Mouse (Mus musculus) lung, postnatal 0 days (tissue): ENCODE measurements around the gene Ptpra. TPM values are rescaled to one million over a fixed set of nuclear protein-coding genes. Genes with fewer than 3 reads are reported as not detected.
A peak's percentile ranks its signal among the peaks of the same experiment; 100 is the strongest.

Experiments
- ATAC-seq: fragments of 200-750 bp; cut with Nextera tagmentation; 2 replicates; pipeline ENCODE4 v1.8.0; 2017; ENCODE audit warnings: moderate library complexity
- DNase-seq: peaks from one replicate; pipeline ENCODE4 v3.0.0-alpha.2; 2016; ENCODE audit warnings: low spot score
- H3K27ac ChIP-seq: fragments of 300-500 bp; sonication (generic); 2 replicates; pipeline ENCODE4 v1.5.1; 2014; ENCODE audit warnings: antibody characterized with exemption, mild to moderate bottlenecking, low read length, mixed read lengths
- H3K27me3 ChIP-seq: fragments of 300-500 bp; sonication (generic); replicated peaks from 2 replicates; pipeline ENCODE4 v1.6.1; 2014; ENCODE audit warnings: low read length, mixed read lengths; ENCODE audit not compliant: insufficient read depth
- H3K36me3 ChIP-seq: fragments of 300-500 bp; sonication (generic); 2 replicates; pipeline ENCODE4 v1.6.1; 2014; ENCODE audit warnings: low read length, mixed read lengths; ENCODE audit not compliant: insufficient read depth
- H3K4me1 ChIP-seq: fragments of 300-500 bp; sonication (generic); 2 replicates; pipeline ENCODE4 v1.6.1; 2014; ENCODE audit warnings: antibody characterized with exemption, low read depth, low read length, mixed read lengths; ENCODE audit not compliant: insufficient read depth
- H3K4me2 ChIP-seq: fragments of 300-500 bp; sonication (generic); replicated peaks from 2 replicates; pipeline ENCODE4 v1.6.1; 2014; ENCODE audit warnings: low read depth, mild to moderate bottlenecking, low read length, moderate library complexity, mixed read lengths
- H3K4me3 ChIP-seq: fragments of 300-500 bp; sonication (generic); 2 replicates; pipeline ENCODE4 v1.5.1; 2014; ENCODE audit warnings: low read depth, low read length
- H3K9ac ChIP-seq: fragments of 300-500 bp; sonication (generic); replicated peaks from 2 replicates; pipeline ENCODE4 v1.6.1; 2014; ENCODE audit warnings: low read depth, mild to moderate bottlenecking
- H3K9me3 ChIP-seq: fragments of 300-500 bp; sonication (generic); 2 replicates; pipeline ENCODE4 v1.6.1; 2016; ENCODE audit warnings: low read length, mixed read lengths
- CTCF ChIP-seq: IDR thresholded peaks from 2 replicates; pipeline ENCODE4 v1.5.1; 2016; ENCODE audit warnings: antibody characterized with exemption, mild to moderate bottlenecking
- EP300 ChIP-seq: IDR thresholded peaks from 2 replicates; pipeline ENCODE4 v1.6.1; 2016; ENCODE audit warnings: antibody characterized with exemption, mild to moderate bottlenecking, control low read depth
- WGBS: fragments of 180-500 bp; shearing (Covaris S2); extraction: QIAGEN DNeasy Blood & Tissue Kit; methylation state at CpG from one replicate; pipeline ENCODE4 v1.1.7; 2014; 5-methylcytosine and 5-hydroxymethylcytosine counted together
- polyA plus RNA-seq: library from polyadenylated mRNA; unstranded; fragments of >200 nt; fragmentation: Nextera tagmentation; extraction: Ambion mirVana; gene quantifications from 2 replicates; pipeline ENCODE4 v1.2.1, GENCODE M21; 2015

Ptpra gene
- polyA plus RNA-seq, 1 experiment from 2014 or later, result 46.1 TPM

DNA sequence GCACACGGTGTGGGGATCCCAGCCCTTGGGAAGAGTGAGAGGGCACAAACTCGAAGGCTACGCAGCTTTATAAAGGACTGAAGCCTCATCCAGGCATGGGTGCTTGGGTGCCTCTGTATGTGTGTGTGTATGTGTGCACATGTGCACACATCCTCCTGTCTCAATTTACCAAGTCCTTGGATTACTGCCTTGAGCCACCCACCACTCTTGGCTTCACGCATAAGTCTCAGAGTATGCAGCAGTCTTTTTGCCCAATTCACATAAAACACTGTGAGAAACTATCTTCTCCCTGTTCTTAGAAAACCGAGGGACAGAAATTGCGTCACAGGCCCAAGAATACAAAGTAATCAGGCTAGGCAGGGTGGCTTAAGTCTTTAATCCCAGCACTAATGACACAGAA lies 135.9 kb downstream of the Ptpra start:
- H3K9me3 ChIP-seq, result no peaks in the 10 kb centered on the region
- no peak for DNase-seq
- H3K4me3 ChIP-seq, result no peak overlapping the region
- no peak for TF ChIP-seq EP300
- no peak for TF ChIP-seq CTCF
- no peaks in the 10 kb centered on the region; the same call in 1 of the 2 replicates for H3K36me3 ChIP-seq
- 77% methylated on average over 6 of the region's 6 CpGs for WGBS
- H3K27me3 ChIP-seq, result peaks cover 11% of the 10 kb centered on the region
- H3K9ac ChIP-seq, result no peak overlapping the region
- H3K27ac ChIP-seq, result no peak overlapping the region
- no peak overlapping the region for H3K4me2 ChIP-seq
- H3K4me1 ChIP-seq, result 0 out of 2 replicates have a peak, but pooled peaks cover 7% of the 10 kb centered on the region
- no peak for ATAC-seq

GRCm38 (mm10) chr2:130588373-130588772 lies 138.3 kb downstream of the Ptpra start:
- 0 out of 2 replicates have a peak, but pooled peaks cover 7% of the 10 kb centered on the region for H3K4me1 ChIP-seq
- no peak for ATAC-seq
- WGBS, result 55% methylated on average over 2 of the region's 2 CpGs
- no peaks in the 10 kb centered on the region; the same call in 1 of the 2 replicates for H3K36me3 ChIP-seq
- no peaks in the 10 kb centered on the region for H3K27me3 ChIP-seq
- TF ChIP-seq CTCF (no peak), EP300 (no peak)
- H3K9me3 ChIP-seq, result no peaks in the 10 kb centered on the region
- H3K4me3 ChIP-seq, result no peak overlapping the region
- no peak overlapping the region for H3K4me2 ChIP-seq
- H3K27ac ChIP-seq, result no peak overlapping the region
- no peak for DNase-seq
- H3K9ac ChIP-seq, result no peak overlapping the region

DNA sequence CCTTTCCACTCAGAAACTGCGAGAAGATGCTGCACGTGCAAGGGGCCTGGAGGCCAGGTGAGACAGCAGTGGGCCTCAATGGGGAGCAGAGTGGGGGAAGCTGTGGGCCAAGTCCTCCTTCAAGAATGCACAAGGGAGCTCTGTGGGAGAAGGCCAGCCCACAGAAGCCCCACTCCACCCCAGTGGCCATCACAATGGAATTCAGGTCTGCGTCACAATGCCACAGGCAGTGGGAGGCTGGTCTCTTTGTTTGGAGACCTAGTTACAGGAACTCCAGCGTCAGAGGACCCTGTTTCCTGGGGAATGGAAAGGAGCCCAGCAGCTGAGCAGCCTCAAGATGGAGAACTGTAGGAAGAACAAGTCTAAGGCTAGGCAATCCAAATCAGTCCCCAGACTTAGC lies 139.1 kb downstream of the Ptpra start:
- no peak for ATAC-seq
- 72% methylated on average over 4 of the region's 4 CpGs for WGBS
- TF ChIP-seq CTCF (no peak), EP300 (no peak)
- no peak overlapping the region for H3K4me2 ChIP-seq
- no peaks in the 10 kb centered on the region for H3K9me3 ChIP-seq
- 0 out of 2 replicates have a peak, but pooled peaks cover under 1% of the 10 kb centered on the region for H3K4me1 ChIP-seq
- no peak overlapping the region for H3K4me3 ChIP-seq
- no peaks in the 10 kb centered on the region for H3K27me3 ChIP-seq
- H3K9ac ChIP-seq, result no peak overlapping the region
- no peak for DNase-seq
- H3K27ac ChIP-seq, result no peak overlapping the region
- H3K36me3 ChIP-seq, result no peaks in the 10 kb centered on the region; the same call in 1 of the 2 replicates

DNA sequence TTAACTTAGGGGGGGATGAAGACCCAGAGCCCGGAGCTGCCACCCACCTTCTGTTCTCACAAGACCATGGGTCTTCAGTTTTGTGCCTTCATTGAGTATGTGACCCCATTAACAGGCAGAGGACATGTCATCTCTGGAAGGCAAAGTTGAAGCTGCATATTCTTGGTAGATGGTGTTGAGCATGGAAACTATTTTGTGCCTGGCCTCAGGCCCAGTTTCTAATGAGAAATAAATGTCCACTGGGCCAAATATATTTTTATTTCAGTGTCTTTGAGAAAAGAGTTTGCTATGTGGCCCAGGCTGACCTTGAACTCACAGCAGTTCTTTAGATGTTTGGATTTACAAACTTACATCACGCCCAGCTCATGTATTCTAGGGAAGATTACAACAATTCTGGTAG lies 139.7 kb downstream of the Ptpra start:
- no peak overlapping the region for H3K4me2 ChIP-seq
- 0 out of 2 replicates have a peak, but pooled peaks have one; percentile 14 for ATAC-seq

DNA sequence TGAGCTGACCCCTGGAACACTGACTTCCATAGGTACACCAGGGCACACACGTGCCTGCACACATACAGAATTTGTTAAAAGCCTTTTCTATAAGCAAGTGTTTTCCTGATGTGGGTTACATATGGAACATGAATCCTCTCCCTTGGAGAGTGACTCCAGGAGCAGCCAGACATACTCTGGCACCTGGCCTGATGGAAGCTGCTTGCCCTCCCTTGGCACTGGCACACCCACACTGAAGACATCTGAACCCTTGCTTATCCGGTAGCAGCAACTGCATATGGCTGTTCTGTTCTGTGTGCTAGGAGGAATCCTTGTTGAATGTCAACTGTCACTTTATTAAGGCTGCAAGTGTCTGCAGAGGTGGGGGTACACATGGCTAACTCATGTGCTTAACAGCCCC lies 140.9 kb downstream of the Ptpra start:
- 84% methylated on average over 2 of the region's 2 CpGs for WGBS
- H3K4me1 ChIP-seq, result no peaks in the 10 kb centered on the region
- H3K4me2 ChIP-seq, result no peak overlapping the region
- no peak for TF ChIP-seq CTCF
- TF ChIP-seq EP300, result no peak
- DNase-seq (no peak), ATAC-seq (no peak)
- no peak overlapping the region for H3K27ac ChIP-seq
- no peaks in the 10 kb centered on the region for H3K27me3 ChIP-seq
- no peak overlapping the region for H3K9ac ChIP-seq
- no peak overlapping the region for H3K4me3 ChIP-seq
- no peaks in the 10 kb centered on the region; the same call in none of the 2 replicates for H3K36me3 ChIP-seq
- no peaks in the 10 kb centered on the region for H3K9me3 ChIP-seq

More for the DNA sequence above, 139.7 kb downstream of the Ptpra start:
- Histone ChIP-seq H3K4me1 (no peaks in the 10 kb centered on the region), H3K9me3 (no peaks in the 10 kb centered on the region), H3K36me3 (no peaks in the 10 kb centered on the region; the same call in 1 of the 2 replicates), H3K9ac (no peak overlapping the region), H3K27ac (no peak overlapping the region), H3K4me3 (no peak overlapping the region), H3K27me3 (no peaks in the 10 kb centered on the region)
- peak; percentile 42 for DNase-seq
- TF ChIP-seq EP300 (no peak), CTCF (no peak)
- WGBS, result 80% methylated on average over 2 of the region's 2 CpGs

- no peak overlapping the region for H3K27ac ChIP-seq
- TF ChIP-seq EP300, result no peak
- H3K4me1 ChIP-seq, result no peaks in the 10 kb centered on the region
- no peak overlapping the region for H3K9ac ChIP-seq
- no peak overlapping the region for H3K4me3 ChIP-seq
- no peaks in the 10 kb centered on the region for H3K27me3 ChIP-seq
- ATAC-seq (no peak), DNase-seq (no peak)
- H3K4me2 ChIP-seq, result no peak overlapping the region
- peaks cover 4% of the 10 kb centered on the region for H3K36me3 ChIP-seq
- no peaks in the 10 kb centered on the region for H3K9me3 ChIP-seq
- WGBS, result 75% methylated on average over 1 of the region's 1 CpGs
Observed at GRCm38 (mm10) chr2:130595596-130595995, 145.5 kb downstream of the Ptpra start.

GRCm38 (mm10) chr2:130597601-130598010 lies 147.5 kb downstream of the Ptpra start:
- Histone ChIP-seq H3K9ac (no peak overlapping the region), H3K27me3 (no peaks in the 10 kb centered on the region), H3K4me3 (no peak overlapping the region), H3K4me2 (no peak overlapping the region), H3K27ac (no peak overlapping the region), H3K9me3 (no peaks in the 10 kb centered on the region), H3K36me3 (peaks cover 8% of the 10 kb centered on the region), H3K4me1 (no peaks in the 10 kb centered on the region)
- ATAC-seq (peak; percentile 21; the same call in 1 of the 2 replicates), DNase-seq (peak; percentile 71)
- WGBS, result 29% methylated on average over 1 of the region's 1 CpGs
- no peak for TF ChIP-seq EP300
- TF ChIP-seq CTCF, result peak; percentile 76
